Mouse (Mus musculus) embryonic facial prominence, embryonic 14.5 days (tissue): ENCODE data around the gene Umad1. TPM values are rescaled to one million over a fixed set of nuclear protein-coding genes. Genes with fewer than 3 reads are reported as not detected.
A peak's percentile ranks its signal among the peaks of the same experiment; 100 is the strongest.

Source experiments
- ATAC-seq: fragments of 200-750 bp; cut with Nextera tagmentation; 2 replicates; pipeline ENCODE4 v1.8.0; 2017; ENCODE audit warnings: low read depth, moderate number of reproducible peaks, moderate TSS enrichment
- DNase-seq: peaks from one replicate; pipeline ENCODE4 v3.0.0-alpha.2; 2015; ENCODE audit warnings: low spot score
- H3K27ac ChIP-seq: fragments of 300-500 bp; sonication (generic); replicated peaks from 2 replicates; pipeline ENCODE4 v1.5.1; 2014; ENCODE audit warnings: low read depth, mild to moderate bottlenecking, low read length, moderate library complexity
- H3K27me3 ChIP-seq: fragments of 300-500 bp; sonication (generic); replicated peaks from 2 replicates; pipeline ENCODE4 v1.6.1; 2014; ENCODE audit warnings: low read length; ENCODE audit not compliant: control insufficient read depth, insufficient read depth
- H3K36me3 ChIP-seq: fragments of 300-500 bp; sonication (generic); 2 replicates; pipeline ENCODE4 v1.6.1; 2014; ENCODE audit warnings: low read length, mixed read lengths; ENCODE audit not compliant: control insufficient read depth, insufficient read depth
- H3K4me1 ChIP-seq: fragments of 300-500 bp; sonication (generic); 2 replicates; pipeline ENCODE4 v1.6.1; 2014; ENCODE audit warnings: antibody characterized with exemption, low read length; ENCODE audit not compliant: control insufficient read depth, insufficient read depth
- H3K4me2 ChIP-seq: fragments of 300-500 bp; sonication (generic); 2 replicates; pipeline ENCODE4 v1.6.1; 2014; ENCODE audit warnings: low read depth, mild to moderate bottlenecking, low read length, moderate library complexity, mixed read lengths
- H3K4me3 ChIP-seq: fragments of 300-500 bp; sonication (generic); 2 replicates; pipeline ENCODE4 v1.5.1; 2014; ENCODE audit warnings: low read depth, mild to moderate bottlenecking, low read length
- H3K9ac ChIP-seq: fragments of 300-500 bp; sonication (generic); 2 replicates; pipeline ENCODE4 v1.6.1; 2014; ENCODE audit warnings: low read depth, mild to moderate bottlenecking, low read length, moderate library complexity, mixed read lengths
- H3K9me3 ChIP-seq: fragments of 300-500 bp; sonication (generic); 2 replicates; pipeline ENCODE4 v1.6.1; 2016; ENCODE audit warnings: low read length; ENCODE audit not compliant: control insufficient read depth
- WGBS: fragments of 180-500 bp; shearing (Covaris S2); extraction: QIAGEN DNeasy Blood & Tissue Kit; methylation state at CpG from one replicate; pipeline ENCODE4 v1.1.7; 2014; 5-methylcytosine and 5-hydroxymethylcytosine counted together
- polyA plus RNA-seq: library from polyadenylated mRNA; unstranded; fragments of >200 nt; fragmentation: Nextera tagmentation; extraction: Ambion mirVana; gene quantifications from 2 replicates; pipeline ENCODE4 v1.2.1, GENCODE M21; 2014

Gene Umad1
- polyA plus RNA-seq = 19.1 and 20.0 TPM in 2 replicates

DNA sequence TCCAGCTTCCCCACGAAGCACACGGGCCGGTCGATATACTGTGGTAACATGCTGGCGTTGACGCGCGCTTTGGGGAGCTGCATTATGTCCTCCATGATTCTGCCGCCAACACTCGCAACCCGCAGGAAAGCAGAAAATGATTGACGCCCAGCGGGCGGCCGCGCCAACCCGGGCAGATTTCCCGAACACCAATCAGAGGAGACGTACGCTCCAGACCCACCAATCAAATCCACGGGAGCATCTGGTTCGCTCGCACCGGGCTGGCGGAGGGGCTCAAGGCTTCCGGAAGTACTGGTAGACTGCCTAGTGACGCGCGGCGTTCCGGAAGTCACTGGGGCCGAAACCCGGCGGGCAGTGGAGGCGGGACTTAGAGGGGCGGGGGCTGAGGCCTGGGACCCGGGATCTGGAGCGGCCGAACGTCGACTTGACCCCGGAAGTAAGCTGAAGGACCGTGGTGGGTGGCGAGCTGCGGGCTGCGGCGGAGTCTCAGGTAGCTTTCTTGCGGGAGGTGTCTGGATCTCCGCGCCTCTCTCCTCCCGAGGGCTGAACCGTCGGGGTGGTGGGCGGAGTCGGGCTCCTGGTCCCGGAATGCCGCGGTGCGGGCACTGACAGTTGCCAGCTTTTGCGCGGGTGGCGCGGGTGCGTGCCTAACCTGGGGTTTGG lies at the start of gene Umad1, which contains the start of the genes Rpa3 and Gm45062:
Gene Umad1 (plus strand): TSS at position 285 of the 663 bp plus-strand sequence.
Gene Rpa3 (minus strand): TSS at position 170 of the 663 bp plus-strand sequence.
Gene Gm45062 (plus strand): TSS at position 447 of the 663 bp plus-strand sequence.
- peak within 1 kb of the TSS; percentile 77 for H3K27ac ChIP-seq
- H3K27me3 ChIP-seq = no peaks in the 10 kb centered on the region
- H3K36me3 ChIP-seq = peaks cover 7% of the 10 kb centered on the region
- peak; percentile 100 for ATAC-seq
- DNase-seq = peak; percentile 99
- 0% methylated on average over 51 of the region's 64 CpGs for WGBS
- peak within 1 kb of the TSS; percentile 85 for H3K4me3 ChIP-seq
- peak within 1 kb of the TSS; percentile 82 for H3K9ac ChIP-seq
- H3K4me2 ChIP-seq = peak within 1 kb of the TSS; percentile 68
- H3K4me1 ChIP-seq = peaks cover 10% of the 10 kb centered on the region; the same call in 1 of the 2 replicates
- H3K9me3 ChIP-seq = no peaks in the 10 kb centered on the region

DNA sequence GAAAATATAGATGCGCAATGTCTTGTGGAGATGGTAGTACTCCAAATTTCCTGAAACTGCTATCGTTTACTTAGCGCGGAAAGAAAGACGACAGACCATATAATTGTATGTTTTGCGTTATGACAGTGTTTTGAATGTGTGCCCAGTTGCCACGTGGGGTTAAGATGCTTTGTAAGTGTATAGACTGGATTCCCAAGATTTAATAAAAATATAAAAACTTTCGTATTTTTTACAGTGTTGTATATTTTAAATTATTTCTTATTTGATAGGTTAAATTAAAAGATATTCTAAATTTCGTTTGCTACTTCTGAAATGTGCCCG lies 49.3 kb upstream of the Umad1 start:
- DNase-seq (peak; percentile 59), ATAC-seq (no peak)
- Histone ChIP-seq H3K27ac (peak overlapping the region; percentile 92), H3K4me1 (peaks cover 10% of the 10 kb centered on the region), H3K9ac (peak overlapping the region; percentile 95), H3K9me3 (no peaks in the 10 kb centered on the region), H3K27me3 (no peaks in the 10 kb centered on the region), H3K4me2 (peak overlapping the region; percentile 57), H3K36me3 (peaks cover 6% of the 10 kb centered on the region), H3K4me3 (peak overlapping the region; percentile 91)
- 8% methylated on average over 10 of the region's 10 CpGs for WGBS

DNA sequence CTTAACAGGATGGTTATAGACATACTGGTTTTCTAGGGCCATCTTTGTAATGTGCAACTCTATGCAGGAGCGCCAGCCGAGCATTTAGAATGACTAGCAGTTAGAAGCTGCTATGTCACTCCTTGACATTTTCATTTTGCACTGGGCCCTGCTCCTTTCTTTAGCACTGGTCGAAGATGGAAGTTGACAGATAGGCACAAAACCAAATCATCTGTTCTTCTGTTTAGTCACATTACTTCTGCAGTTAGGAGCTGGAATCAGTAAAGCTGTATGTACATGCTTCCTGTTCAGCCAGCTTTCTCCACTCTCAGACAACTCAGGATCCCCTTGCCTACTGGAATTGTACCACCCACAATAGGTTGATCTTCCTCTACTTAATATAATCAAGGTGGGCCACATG lies 48.4 kb upstream of the Umad1 start:
- Histone ChIP-seq H3K4me3 (peak overlapping the region; percentile 91; the same call in 1 of the 2 replicates), H3K4me1 (peaks cover 10% of the 10 kb centered on the region), H3K27me3 (no peaks in the 10 kb centered on the region), H3K4me2 (peak overlapping the region; percentile 57), H3K9me3 (no peaks in the 10 kb centered on the region), H3K36me3 (peaks cover 14% of the 10 kb centered on the region), H3K27ac (no peak overlapping the region), H3K9ac (no peak overlapping the region)
- DNase-seq = no peak
- no peak for ATAC-seq
- 93% methylated on average over 3 of the region's 3 CpGs for WGBS

DNA sequence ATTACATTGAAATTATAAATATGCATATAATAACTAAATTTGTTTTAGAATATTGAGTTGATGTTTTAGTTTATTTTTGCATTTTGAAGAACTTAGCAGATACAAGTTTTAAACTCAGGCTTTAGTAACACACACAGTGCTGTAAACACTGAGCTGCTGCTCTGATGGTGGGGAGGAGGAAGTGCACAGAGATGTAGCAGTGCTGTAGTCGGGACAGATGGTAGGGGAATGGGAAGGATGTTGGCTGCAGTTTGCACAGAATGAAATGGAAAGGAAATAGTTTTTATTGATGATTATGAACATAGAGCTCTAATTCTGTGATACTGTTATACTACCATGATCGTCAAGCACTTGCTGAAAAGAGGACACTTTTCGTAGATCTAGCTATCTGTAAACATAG lies 32.1 kb upstream of the Umad1 start:
- Histone ChIP-seq H3K9me3 (no peaks in the 10 kb centered on the region), H3K27ac (no peak overlapping the region), H3K27me3 (no peaks in the 10 kb centered on the region), H3K36me3 (peaks cover 46% of the 10 kb centered on the region), H3K4me3 (no peak overlapping the region), H3K9ac (no peak overlapping the region), H3K4me2 (no peak overlapping the region), H3K4me1 (no peaks in the 10 kb centered on the region)
- 91% methylated on average over 3 of the region's 3 CpGs for WGBS
- no peak for ATAC-seq
- no peak for DNase-seq

DNA sequence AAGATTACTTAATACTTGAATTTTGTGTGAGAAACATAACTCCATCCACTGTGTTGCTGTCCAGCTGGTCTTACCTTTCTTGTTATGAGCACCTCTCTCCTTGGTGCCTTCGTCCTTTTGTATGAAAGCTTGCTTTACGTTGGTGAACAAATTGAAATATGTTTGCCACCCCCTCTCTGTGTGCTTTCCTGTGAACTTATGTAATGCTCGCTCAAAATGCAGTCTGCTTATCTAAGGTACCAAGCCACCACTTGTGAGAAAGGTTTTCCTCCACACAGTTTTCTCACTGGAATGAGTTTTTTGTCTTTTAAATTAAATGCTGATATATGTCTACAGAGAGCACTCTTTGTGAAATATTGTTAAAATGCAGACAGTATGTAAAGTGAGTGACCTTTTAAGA lies 30.5 kb upstream of the Umad1 start:
- ATAC-seq (no peak), DNase-seq (no peak)
- H3K9me3 ChIP-seq = no peaks in the 10 kb centered on the region
- no peak overlapping the region for H3K4me3 ChIP-seq
- H3K4me1 ChIP-seq = no peaks in the 10 kb centered on the region
- peaks cover 59% of the 10 kb centered on the region for H3K36me3 ChIP-seq
- no peak overlapping the region for H3K4me2 ChIP-seq
- no peaks in the 10 kb centered on the region for H3K27me3 ChIP-seq
- 92% methylated on average over 3 of the region's 3 CpGs for WGBS
- no peak overlapping the region for H3K9ac ChIP-seq
- H3K27ac ChIP-seq = no peak overlapping the region

DNA sequence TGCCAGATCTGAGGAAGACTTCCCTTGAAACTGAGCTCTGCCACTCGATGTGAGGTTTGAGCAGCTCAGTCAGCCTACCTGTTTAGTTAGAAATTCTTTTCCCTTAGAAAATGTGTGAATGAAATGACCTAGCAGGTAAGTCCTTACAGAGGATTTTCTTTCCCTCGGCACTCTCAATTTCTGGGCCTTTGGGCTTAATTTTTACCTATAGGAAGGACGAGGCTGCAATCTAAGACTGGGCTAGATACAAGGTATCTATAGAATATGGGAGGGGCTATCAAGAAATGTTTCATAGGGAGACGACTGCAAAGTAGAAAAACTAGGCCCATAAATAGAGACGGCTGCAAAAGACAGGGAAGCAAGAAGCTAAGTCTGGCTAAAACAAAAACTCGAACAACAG lies 772 bp upstream of the Umad1 start:
- H3K36me3 ChIP-seq = peaks cover 7% of the 10 kb centered on the region
- H3K4me2 ChIP-seq = peak overlapping the region; percentile 68
- peak overlapping the region; percentile 82 for H3K9ac ChIP-seq
- H3K4me3 ChIP-seq = peak overlapping the region; percentile 85
- 8% methylated on average over 6 of the region's 6 CpGs for WGBS
- ATAC-seq = no peak
- no peaks in the 10 kb centered on the region for H3K27me3 ChIP-seq
- H3K27ac ChIP-seq = peak overlapping the region; percentile 77
- no peaks in the 10 kb centered on the region for H3K9me3 ChIP-seq
- H3K4me1 ChIP-seq = peaks cover 10% of the 10 kb centered on the region; the same call in 1 of the 2 replicates
- no peak for DNase-seq

DNA sequence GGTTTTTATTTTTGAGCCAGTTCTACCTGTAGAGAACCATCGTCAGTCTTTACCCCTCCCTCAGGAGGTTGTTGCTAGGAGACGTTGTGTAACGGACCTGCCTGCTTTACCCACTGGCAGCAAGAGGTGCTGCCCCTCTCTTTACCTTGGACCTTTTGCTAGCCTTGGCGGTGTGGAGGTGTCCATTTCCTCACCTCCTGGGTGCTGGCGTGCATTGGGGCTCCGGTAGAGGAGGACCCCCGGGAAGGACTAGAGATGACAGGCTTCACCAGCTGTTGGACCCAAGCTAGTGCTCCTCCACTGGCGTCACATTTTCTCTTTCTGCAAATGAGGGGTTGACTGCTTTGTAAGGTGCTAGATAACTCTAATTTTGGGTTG lies 568 bp downstream of the Umad1 start:
- peaks cover 10% of the 10 kb centered on the region; the same call in 1 of the 2 replicates for H3K4me1 ChIP-seq
- H3K27ac ChIP-seq = 0 out of 2 replicates have a peak overlapping the region, but pooled peaks have one; percentile 53
- H3K27me3 ChIP-seq = no peaks in the 10 kb centered on the region
- no peak; the same call in 1 of the 2 replicates for ATAC-seq
- H3K4me3 ChIP-seq = peak overlapping the region; percentile 85
- WGBS = 0% methylated on average over 8 of the region's 8 CpGs
- H3K9ac ChIP-seq = peak overlapping the region; percentile 82
- peaks cover 7% of the 10 kb centered on the region for H3K36me3 ChIP-seq
- H3K9me3 ChIP-seq = no peaks in the 10 kb centered on the region
- H3K4me2 ChIP-seq = peak overlapping the region; percentile 68
- DNase-seq = no peak

DNA sequence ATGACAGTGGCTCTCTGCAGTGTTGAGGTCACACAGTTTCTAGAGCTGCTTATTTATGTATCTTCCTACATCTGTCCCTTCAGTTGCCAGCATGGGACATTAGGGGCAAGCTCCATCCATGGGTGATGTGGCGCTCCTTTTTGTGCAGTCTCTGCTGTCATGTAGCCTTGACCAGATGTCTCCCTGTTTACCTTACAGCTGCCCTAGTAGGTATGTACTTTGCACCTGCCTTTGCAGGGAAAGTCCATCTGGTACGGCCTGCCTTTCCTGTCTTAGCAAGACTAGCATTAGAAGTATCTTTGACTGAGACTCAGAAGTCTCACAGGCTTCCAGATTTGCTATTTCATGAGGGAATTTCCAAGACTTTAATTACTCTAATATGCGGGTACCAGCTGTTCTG lies 12.0 kb downstream of the Umad1 start:
- H3K9ac ChIP-seq = no peak overlapping the region
- H3K36me3 ChIP-seq = 0 out of 2 replicates have a peak, but pooled peaks cover 6% of the 10 kb centered on the region
- no peak overlapping the region for H3K4me2 ChIP-seq
- no peaks in the 10 kb centered on the region for H3K9me3 ChIP-seq
- no peak overlapping the region for H3K4me3 ChIP-seq
- H3K27ac ChIP-seq = no peak overlapping the region
- H3K4me1 ChIP-seq = no peaks in the 10 kb centered on the region
- H3K27me3 ChIP-seq = no peaks in the 10 kb centered on the region
- 79% methylated on average over 3 of the region's 3 CpGs for WGBS
- ATAC-seq (no peak), DNase-seq (no peak)
